Mouse (Mus musculus): ENCODE results near the gene Cacybp.

Cacybp gene

GRCm38 (mm10) chr1:160233921-160234320 is 21.2 kb upstream of the Cacybp start:
- TF ChIP-seq GATA4 (IDR thresholded peaks at IDR 0.05; ENCODE audit: insufficient replicate concordance, low read length): no peak

DNA sequence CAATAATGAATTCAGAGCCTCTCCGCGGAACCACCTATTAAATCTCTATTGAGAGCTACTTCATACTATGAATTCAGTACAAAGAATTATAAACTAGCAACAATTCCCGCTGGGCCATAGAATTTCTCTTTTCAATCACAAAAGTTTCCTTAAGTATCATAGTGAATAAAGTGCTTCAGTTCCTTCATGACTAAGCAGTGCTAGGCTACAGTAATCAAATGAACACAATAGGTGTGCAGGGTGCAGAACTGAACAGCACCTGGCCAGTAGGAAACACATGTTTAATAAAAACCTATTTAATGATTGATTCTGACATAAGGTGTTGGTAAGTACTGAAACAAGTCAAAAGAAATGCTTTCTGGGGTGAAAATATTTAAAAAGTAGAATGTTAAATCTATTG is 19.4 kb upstream of the Cacybp start:
- TF ChIP-seq GATA4 (IDR thresholded peaks at IDR 0.05; ENCODE audit: insufficient replicate concordance, low read length): no peak

DNA sequence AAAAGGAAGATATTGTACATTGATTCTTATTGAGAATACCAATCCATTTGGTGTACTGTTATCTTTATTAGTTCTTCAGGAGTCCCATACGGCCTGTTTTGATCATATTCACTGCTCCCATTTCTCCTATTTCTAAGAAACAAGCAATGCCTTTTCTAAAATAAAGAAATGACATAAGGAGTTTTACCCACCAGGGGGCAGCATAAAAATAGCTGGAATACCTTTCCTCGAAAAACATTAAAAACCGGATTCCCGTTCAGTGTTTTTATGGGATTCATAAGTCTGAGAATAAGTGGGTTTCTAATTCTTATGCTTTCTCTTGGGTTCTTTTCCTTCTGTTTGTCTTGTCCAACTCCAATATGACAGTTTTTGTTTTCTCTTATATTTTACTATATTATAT is 18.3 kb upstream of the Cacybp start:
- TF ChIP-seq GATA4 (IDR thresholded peaks at IDR 0.05; ENCODE audit: insufficient replicate concordance, low read length): no peak

DNA sequence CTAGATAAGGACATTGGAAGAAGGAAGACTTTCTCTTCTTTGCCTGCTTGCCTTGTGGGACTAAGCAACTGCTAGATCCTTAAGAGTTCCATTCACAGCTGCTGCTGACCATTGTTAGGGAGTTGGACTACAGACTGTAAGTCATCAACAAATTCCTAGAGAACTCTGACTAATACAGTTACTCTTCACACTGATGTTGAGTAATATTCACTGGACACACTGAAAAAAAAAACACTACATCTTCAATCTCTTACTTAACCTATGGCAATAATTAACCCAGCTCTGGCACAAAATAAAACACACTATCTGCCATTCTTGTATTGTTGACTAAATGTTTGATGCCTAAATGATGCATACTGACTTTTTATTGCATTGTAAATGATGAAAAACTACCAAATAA is 15.2 kb upstream of the Cacybp start:
- no peak for TF ChIP-seq GATA4 (IDR thresholded peaks at IDR 0.05; ENCODE audit: insufficient replicate concordance, low read length)

DNA sequence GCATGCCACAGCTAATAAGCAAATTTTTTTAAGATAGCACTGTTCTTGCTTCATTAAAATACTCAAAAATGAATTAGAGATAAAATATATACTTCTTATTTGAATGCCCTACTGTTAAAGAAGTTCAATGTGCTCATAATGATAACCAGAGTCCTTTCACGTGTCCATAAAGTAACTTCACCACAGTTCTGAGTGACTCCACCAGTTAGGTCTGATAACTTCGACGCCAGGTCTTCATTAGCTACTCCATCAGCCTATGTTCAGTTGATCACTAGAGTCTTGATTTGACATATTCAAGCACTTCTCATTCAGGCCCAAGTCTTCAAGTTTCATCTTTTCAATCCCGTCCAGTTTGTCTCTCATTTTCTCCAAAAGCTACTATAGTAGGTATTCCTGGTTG is 14.5 kb upstream of the Cacybp start:
- TF ChIP-seq GATA4 (IDR thresholded peaks at IDR 0.05; ENCODE audit: insufficient replicate concordance, low read length): no peak

DNA sequence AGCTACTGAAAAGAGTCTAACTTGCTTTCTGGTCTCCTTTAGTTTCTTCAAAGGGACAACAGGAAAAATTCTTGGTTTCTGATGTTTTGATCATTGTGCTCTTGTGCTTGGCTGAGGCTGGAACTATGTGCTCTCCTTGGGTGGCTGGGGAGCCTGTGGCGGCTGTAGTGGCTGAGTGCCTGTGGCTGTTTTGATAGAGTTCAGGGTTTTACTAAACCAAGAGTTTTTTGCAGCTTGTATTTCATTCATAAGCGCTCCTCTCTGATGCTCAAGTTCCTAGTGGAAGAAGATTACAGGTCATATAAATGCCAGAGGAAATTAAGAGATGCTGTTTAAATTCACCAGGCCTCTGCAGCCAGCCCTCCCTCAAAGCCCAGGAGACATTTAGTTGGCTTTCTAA is 11.4 kb upstream of the Cacybp start:
- TF ChIP-seq GATA4 (IDR thresholded peaks at IDR 0.05; ENCODE audit: insufficient replicate concordance, low read length): no peak

DNA sequence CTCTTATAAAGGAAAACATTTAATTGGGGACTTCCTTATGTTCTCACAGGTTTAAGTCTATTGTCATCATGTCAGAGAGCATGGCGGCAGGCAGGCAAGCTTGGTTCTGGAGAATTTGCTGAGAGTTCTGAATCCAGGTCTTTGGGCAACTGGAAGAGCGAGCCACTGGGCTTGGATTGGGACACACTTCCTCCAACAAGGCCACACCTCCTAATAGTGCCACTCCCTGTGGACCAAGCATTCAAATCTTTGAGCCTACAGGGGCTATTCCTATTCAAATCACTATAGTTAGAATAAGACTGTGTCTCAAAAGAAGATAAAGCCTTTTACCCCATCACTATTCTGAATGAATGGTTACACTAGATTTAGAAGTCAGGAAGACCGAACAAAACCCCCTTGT is 5.2 kb upstream of the Cacybp start:
- TF ChIP-seq GATA4 (IDR thresholded peaks at IDR 0.05; ENCODE audit: insufficient replicate concordance, low read length): no peak

- no peak for TF ChIP-seq GATA4 (IDR thresholded peaks at IDR 0.05; ENCODE audit: insufficient replicate concordance, low read length)
These were observed 1.5 kb upstream of the Cacybp start for GRCm38 (mm10) chr1:160214171-160214570.

GRCm38 (mm10) chr1:160212123-160212691 is 468 bp downstream of the Cacybp start:
- no peak for TF ChIP-seq GATA4 (IDR thresholded peaks at IDR 0.05; ENCODE audit: insufficient replicate concordance, low read length)

DNA sequence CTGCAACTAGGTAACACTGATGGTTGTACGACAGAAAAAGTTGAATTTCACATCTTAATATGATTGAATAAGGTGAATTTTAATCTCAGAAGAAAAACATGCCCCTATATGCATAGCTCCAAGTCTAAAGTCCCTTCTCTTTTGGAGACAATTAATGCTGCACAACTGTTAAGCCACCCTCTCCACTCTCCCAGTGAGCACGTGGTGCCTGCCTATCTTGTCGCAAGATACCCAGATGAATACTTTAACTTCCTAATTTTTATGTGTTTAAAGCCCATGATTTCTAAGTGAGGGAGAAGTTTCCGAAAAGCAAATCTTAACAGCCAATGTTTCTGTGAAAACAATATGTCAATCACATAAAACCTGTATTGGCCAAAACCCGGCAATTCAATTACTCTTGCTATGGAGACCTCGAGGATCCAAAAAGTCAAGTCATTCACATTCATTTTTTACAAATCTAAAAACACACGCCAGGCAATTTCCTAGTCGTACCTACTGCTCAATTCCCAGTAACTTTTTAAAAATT is 1.0 kb downstream of the Cacybp start:
- TF ChIP-seq GATA4 (IDR thresholded peaks at IDR 0.05; ENCODE audit: insufficient replicate concordance, low read length): no peak

GRCm38 (mm10) chr1:160210566-160210965 is 2.1 kb downstream of the Cacybp start:
- TF ChIP-seq GATA4 (IDR thresholded peaks at IDR 0.05; ENCODE audit: insufficient replicate concordance, low read length): no peak

- no peak for TF ChIP-seq GATA4 (IDR thresholded peaks at IDR 0.05; ENCODE audit: insufficient replicate concordance, low read length)
These were observed 2.8 kb downstream of the Cacybp start for GRCm38 (mm10) chr1:160209844-160210243.

DNA sequence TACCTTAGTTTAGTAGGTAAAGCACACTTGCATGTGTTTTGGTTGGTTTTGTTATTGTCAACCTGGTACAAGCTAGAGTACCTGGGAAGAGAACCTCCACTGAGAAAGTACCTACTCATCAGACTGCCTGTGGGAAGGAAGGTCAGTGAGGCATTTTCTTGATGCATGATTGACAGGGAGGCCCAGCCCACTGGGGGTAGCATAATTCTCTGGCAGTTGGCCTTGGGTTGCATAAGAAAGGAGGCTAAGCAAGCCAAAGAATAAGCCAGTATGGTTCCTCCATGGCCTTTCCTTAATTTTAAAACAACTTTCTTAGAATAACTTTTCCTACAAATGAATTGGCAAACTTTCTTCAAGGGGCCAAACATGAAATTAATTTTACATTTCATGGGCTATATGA is 7.2 kb downstream of the Cacybp start:
- TF ChIP-seq GATA4 (IDR thresholded peaks at IDR 0.05; ENCODE audit: insufficient replicate concordance, low read length): no peak

DNA sequence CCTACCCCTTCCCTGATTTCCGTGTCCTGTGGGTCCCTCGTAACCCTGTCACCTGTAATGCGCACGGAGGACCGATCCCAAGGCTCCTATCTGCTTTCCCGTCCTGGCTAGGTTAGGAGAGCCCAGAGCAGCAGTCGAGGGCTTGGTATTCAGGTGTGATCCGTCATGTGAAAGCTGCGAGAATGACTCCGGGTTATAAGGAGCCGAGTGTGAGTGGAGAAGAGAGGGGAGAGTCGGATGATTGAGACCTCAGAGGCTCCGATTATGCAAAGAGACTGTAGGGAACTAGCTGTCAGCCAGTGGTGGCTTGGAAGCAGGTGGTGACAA is 17.4 kb downstream of the Cacybp start:
- TF ChIP-seq GATA4 (IDR thresholded peaks at IDR 0.05; ENCODE audit: insufficient replicate concordance, low read length): no peak

DNA sequence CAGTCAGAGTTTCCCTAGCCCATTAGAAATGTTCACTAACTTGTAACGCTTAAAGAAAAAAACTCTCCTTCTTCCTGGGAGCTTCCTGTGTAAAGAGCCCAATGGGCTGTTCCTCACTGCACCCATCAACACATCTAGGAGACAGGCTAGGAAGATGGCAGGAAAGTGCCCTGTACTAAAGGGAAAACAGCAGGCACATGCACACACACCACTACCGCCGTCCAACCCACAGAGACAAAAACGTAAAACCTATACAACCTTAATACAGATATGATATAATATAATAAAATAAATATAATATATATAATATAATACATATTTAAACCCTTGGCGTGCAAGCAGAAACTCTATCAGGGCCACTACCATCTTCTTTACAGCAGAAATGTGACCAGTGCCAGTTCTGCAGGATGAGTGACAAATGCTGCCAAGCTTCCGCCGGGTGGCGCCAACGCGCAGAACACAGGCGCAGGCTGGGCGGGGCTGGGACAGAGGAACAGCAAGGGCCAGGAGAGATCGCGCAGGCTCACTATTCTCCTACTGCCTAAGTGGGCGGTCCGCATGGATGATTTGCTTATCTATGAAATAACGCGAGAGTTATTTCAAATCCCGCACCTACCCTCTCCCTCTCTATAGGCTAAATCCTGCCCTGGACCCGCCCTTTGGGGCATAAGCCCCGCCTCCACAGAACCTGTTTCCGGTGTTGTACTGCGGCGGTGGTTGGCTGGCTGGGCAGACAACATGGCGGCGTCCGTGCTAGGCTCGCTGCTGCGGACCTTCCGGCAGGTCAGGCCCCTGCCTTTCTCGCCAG is 17.9 kb downstream of the Cacybp start, which contains the start of gene Mrps14:
Gene Mrps14, plus strand, starts transcription at position 687 of the 808 bp plus-strand sequence.
- TF ChIP-seq GATA4 (IDR thresholded peaks at IDR 0.05; ENCODE audit: insufficient replicate concordance, low read length): peak; percentile 90; the same call in 1 of the 2 replicates

GRCm38 (mm10) chr1:160184506-160184905 is 28.2 kb downstream of the Cacybp start:
- no peak for TF ChIP-seq GATA4 (IDR thresholded peaks at IDR 0.05; ENCODE audit: insufficient replicate concordance, low read length)

All from liver, adult (tissue).